ENCODE assay signal across 9 mouse cellular contexts in genomic region chr3:51702701-51703286, GRCm38 (mm10). TPM values are rescaled to one million over a fixed set of nuclear protein-coding genes. Genes with fewer than 3 reads are reported as not detected.
A peak's percentile ranks its signal among the peaks of the same experiment; 100 is the strongest.
DNase-seq lines count a peak whose midpoint lies in the region; ATAC-seq lines count a peak whose summit lies in the region.
"Had no signal": no experiment of that assay in that cellular context is flagged by ENCODE, and none has a peak within 500 bp of the region (broad histone marks: within the 10 kb centered on the region; RNA-seq: fewer than 3 reads in every experiment).

No protein-coding gene starts in this region.

- no peak overlapping the region for H3K4me2 ChIP-seq in intestine, embryonic 16.5 days (ENCODE audit: low read depth, low read length)
- no peak overlapping the region for H3K4me2 ChIP-seq in intestine, embryonic 15.5 days (replicated peaks)
- no peak overlapping the region for H3K4me2 ChIP-seq in forebrain, embryonic 12.5 days
- no peak overlapping the region for H3K4me2 ChIP-seq in neural tube, embryonic 15.5 days

- 78% methylated on average over 8 of the region's 8 CpGs for WGBS in intestine, embryonic 16.5 days
- WGBS in intestine, embryonic 15.5 days = 86% methylated on average over 8 of the region's 8 CpGs
- WGBS in forebrain, embryonic 12.5 days = 73% methylated on average over 8 of the region's 8 CpGs
- WGBS in limb, embryonic 10.5 days = 74% methylated on average over 8 of the region's 8 CpGs
- WGBS in neural tube, embryonic 15.5 days = 57% methylated on average over 8 of the region's 8 CpGs

- H3K4me1 ChIP-seq in intestine, embryonic 16.5 days (ENCODE audit: control insufficient read depth, insufficient read depth, low read length) = peaks cover 22% of the 10 kb centered on the region
- H3K4me1 ChIP-seq in intestine, embryonic 15.5 days (replicated peaks) = peaks cover 19% of the 10 kb centered on the region
- H3K4me1 ChIP-seq in forebrain, embryonic 12.5 days = peaks cover 40% of the 10 kb centered on the region
- H3K4me1 ChIP-seq in limb, embryonic 10.5 days = peaks cover 47% of the 10 kb centered on the region
- H3K4me1 ChIP-seq in neural tube, embryonic 15.5 days = peaks cover 40% of the 10 kb centered on the region

- H3K27me3 ChIP-seq in intestine, embryonic 16.5 days (replicated peaks; ENCODE audit: control insufficient read depth, insufficient read depth, low read length) = no peaks in the 10 kb centered on the region
- no peaks in the 10 kb centered on the region for H3K27me3 ChIP-seq in intestine, embryonic 15.5 days (replicated peaks)
- H3K27me3 ChIP-seq in forebrain, embryonic 12.5 days = no peaks in the 10 kb centered on the region
- H3K27me3 ChIP-seq in limb, embryonic 10.5 days (ENCODE audit: low read depth, poor library complexity, severe bottlenecking) = no peaks in the 10 kb centered on the region; the same call in 1 of the 2 replicates
- no peaks in the 10 kb centered on the region for H3K27me3 ChIP-seq in neural tube, embryonic 15.5 days (replicated peaks)

- H3K27ac ChIP-seq in intestine, embryonic 16.5 days (ENCODE audit: low read length) = peak overlapping the region; percentile 4; the same call in 1 of the 2 replicates
- no peak overlapping the region for H3K27ac ChIP-seq in intestine, embryonic 15.5 days
- peak overlapping the region; percentile 95 for H3K27ac ChIP-seq in forebrain, embryonic 12.5 days
- H3K27ac ChIP-seq in limb, embryonic 10.5 days = peak overlapping the region; percentile 90
- peak overlapping the region; percentile 92 for H3K27ac ChIP-seq in neural tube, embryonic 15.5 days (replicated peaks)

- no peak for ATAC-seq in intestine, embryonic 16.5 days
- no peak for ATAC-seq in intestine, embryonic 15.5 days
- ATAC-seq in forebrain, embryonic 12.5 days (ENCODE audit: low FRiP score) = no peak
- no peak for ATAC-seq in neural tube, embryonic 15.5 days (ENCODE audit: low FRiP score)

- H3K9me3 ChIP-seq in intestine, embryonic 16.5 days (ENCODE audit: control insufficient read depth, low read length) = no peaks in the 10 kb centered on the region
- no peaks in the 10 kb centered on the region for H3K9me3 ChIP-seq in intestine, embryonic 15.5 days
- H3K9me3 ChIP-seq in forebrain, embryonic 12.5 days = no peaks in the 10 kb centered on the region
- no peaks in the 10 kb centered on the region for H3K9me3 ChIP-seq in limb, embryonic 10.5 days (replicated peaks)
- no peaks in the 10 kb centered on the region for H3K9me3 ChIP-seq in neural tube, embryonic 15.5 days (replicated peaks)

- no peaks in the 10 kb centered on the region for H3K36me3 ChIP-seq in intestine, embryonic 16.5 days (ENCODE audit: control insufficient read depth, insufficient read depth, low read length)
- no peaks in the 10 kb centered on the region for H3K36me3 ChIP-seq in intestine, embryonic 15.5 days
- H3K36me3 ChIP-seq in forebrain, embryonic 12.5 days (replicated peaks) = no peaks in the 10 kb centered on the region
- no peaks in the 10 kb centered on the region for H3K36me3 ChIP-seq in limb, embryonic 10.5 days
- no peaks in the 10 kb centered on the region for H3K36me3 ChIP-seq in neural tube, embryonic 15.5 days

- H3K9ac ChIP-seq in intestine, embryonic 16.5 days (ENCODE audit: low read depth, low read length) = no peak overlapping the region
- H3K9ac ChIP-seq in intestine, embryonic 15.5 days = no peak overlapping the region
- H3K9ac ChIP-seq in forebrain, embryonic 12.5 days = peak overlapping the region; percentile 52; the same call in 1 of the 2 replicates
- H3K9ac ChIP-seq in neural tube, embryonic 15.5 days (replicated peaks) = no peak overlapping the region

- H3K4me3 ChIP-seq in intestine, embryonic 16.5 days (ENCODE audit: low read length) = no peak overlapping the region
- no peak overlapping the region for H3K4me3 ChIP-seq in intestine, embryonic 15.5 days (replicated peaks)
- H3K4me3 ChIP-seq in forebrain, embryonic 12.5 days (replicated peaks) = no peak overlapping the region
- no peak overlapping the region for H3K4me3 ChIP-seq in limb, embryonic 10.5 days
- no peak overlapping the region for H3K4me3 ChIP-seq in neural tube, embryonic 15.5 days (replicated peaks)

- DNase-seq in limb, embryonic 10.5 days (ENCODE audit: low spot score) = no peak
- no peak for DNase-seq in adrenal gland, adult 8-10 months
- DNase-seq in ovary, postnatal 14 days (ENCODE audit: low spot score) = no peak
- no peak for DNase-seq in thymus, postnatal 0 days (ENCODE audit: low spot score)

RNA-seq across cellular contexts. Expression of gene Mgst2, which starts 42.6 kb away (rescaled TPM):
- 49.8 and 61.7 TPM in 2 replicates for polyA plus RNA-seq in intestine, embryonic 16.5 days (2015; fragmentation: Nextera tagmentation; extraction: Ambion mirVana)
- polyA plus RNA-seq in intestine, embryonic 15.5 days (2015; fragmentation: Nextera tagmentation; extraction: Ambion mirVana) = 30.2 and 33.3 TPM in 2 replicates
- 0.40 TPM in 1 of 2 replicates, not detected in the other for polyA plus RNA-seq in forebrain, embryonic 12.5 days (2016; fragmentation: Nextera tagmentation; extraction: Ambion mirVana)
- 0.35 and 0.43 TPM in 2 replicates for polyA plus RNA-seq in limb, embryonic 10.5 days (2016; fragmentation: Nextera tagmentation; extraction: Ambion mirVana)
- polyA plus RNA-seq in neural tube, embryonic 15.5 days (2015; fragmentation: Nextera tagmentation; extraction: Ambion mirVana) = 0.88 and 9.5 TPM in 2 replicates
- total RNA-seq in adrenal gland, adult 8-10 months (2022) = 100 to 1,000 TPM; 209 to 255 (median 219) TPM
- 153 and 179 TPM in 2 replicates for polyA plus RNA-seq in thymus, postnatal 0 days (2015; fragmentation: Nextera tagmentation; extraction: Ambion mirVana)
- total RNA-seq: left cerebral cortex, postnatal 25 days had no signal
